Mouse (Mus musculus) testis, adult 2 months (tissue): ENCODE data around the gene Bid.

Experiments
- CTCF ChIP-seq: fragments of 200-500 bp; IDR thresholded peaks from 2 replicates; pipeline ENCODE4 v1.5.1; 2012; ENCODE audit warnings: low read depth, mild to moderate bottlenecking, inconsistent platforms, low read length, moderate library complexity; ENCODE audit not compliant: control insufficient read depth, insufficient read depth, insufficient replicate concordance
- POLR2A ChIP-seq: fragments of 200-500 bp; IDR thresholded peaks from 2 replicates; pipeline ENCODE4 v1.6.1; 2012; ENCODE audit warnings: low read depth, mild to moderate bottlenecking, inconsistent platforms, low read length, moderate library complexity; ENCODE audit not compliant: control insufficient read depth

DNA sequence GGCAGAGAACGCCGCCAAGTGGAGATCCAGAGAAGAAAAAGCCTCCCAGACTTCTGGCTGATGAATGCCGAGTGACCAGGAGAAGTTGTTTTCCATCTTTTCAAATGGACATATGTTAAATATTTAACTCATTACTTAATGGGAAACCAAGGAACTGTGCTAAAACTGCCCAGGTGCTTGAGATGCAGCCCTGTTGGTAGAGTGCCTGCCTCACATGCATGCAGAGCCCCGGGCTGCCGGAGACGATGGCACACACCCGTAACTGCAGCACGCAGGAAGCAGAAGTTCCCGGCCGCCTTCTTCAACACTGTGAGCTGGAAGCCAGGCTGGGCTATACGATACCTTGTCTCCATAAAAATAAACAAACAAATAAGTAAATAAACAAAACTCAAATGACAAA lies 12.7 kb downstream of the Bid start:
- TF ChIP-seq CTCF: no peak
- TF ChIP-seq POLR2A: no peak
